Mouse (Mus musculus): Measurements from ENCODE around the gene Rnf220.

- TF ChIP-seq CTCF (conservative IDR thresholded peaks at IDR 0.05; ENCODE audit: low read length) (no peak), NANOG (IDR thresholded peaks at IDR 0.05; ENCODE audit: borderline replicate concordance, low read length) (no peak), POU5F1 (IDR thresholded peaks at IDR 0.05; ENCODE audit: borderline replicate concordance, low read length) (no peak)
These were observed 181.9 kb downstream of the Rnf220 start for GRCm38 (mm10) chr4:117314849-117315500.
